Mouse (Mus musculus) stomach, postnatal 0 days (tissue): ENCODE data around the gene Fgfr2.

Source experiments
- CTCF ChIP-seq: IDR thresholded peaks from 2 replicates; pipeline ENCODE4 v1.5.1; 2016; ENCODE audit warnings: antibody characterized with exemption, low read depth, mild to moderate bottlenecking, moderate library complexity
- EP300 ChIP-seq: optimal IDR thresholded peaks from 2 replicates; pipeline ENCODE3; 2016; ENCODE audit warnings: antibody characterized with exemption

- TF ChIP-seq CTCF (no peak), EP300 (no peak)
Observed at GRCm38 (mm10) chr7:130394697-130395096, 2728.5 kb downstream of the Fgfr2 start.
